Comparison of ENCODE assay signal across 8 mouse cellular contexts in the genomic region with DNA sequence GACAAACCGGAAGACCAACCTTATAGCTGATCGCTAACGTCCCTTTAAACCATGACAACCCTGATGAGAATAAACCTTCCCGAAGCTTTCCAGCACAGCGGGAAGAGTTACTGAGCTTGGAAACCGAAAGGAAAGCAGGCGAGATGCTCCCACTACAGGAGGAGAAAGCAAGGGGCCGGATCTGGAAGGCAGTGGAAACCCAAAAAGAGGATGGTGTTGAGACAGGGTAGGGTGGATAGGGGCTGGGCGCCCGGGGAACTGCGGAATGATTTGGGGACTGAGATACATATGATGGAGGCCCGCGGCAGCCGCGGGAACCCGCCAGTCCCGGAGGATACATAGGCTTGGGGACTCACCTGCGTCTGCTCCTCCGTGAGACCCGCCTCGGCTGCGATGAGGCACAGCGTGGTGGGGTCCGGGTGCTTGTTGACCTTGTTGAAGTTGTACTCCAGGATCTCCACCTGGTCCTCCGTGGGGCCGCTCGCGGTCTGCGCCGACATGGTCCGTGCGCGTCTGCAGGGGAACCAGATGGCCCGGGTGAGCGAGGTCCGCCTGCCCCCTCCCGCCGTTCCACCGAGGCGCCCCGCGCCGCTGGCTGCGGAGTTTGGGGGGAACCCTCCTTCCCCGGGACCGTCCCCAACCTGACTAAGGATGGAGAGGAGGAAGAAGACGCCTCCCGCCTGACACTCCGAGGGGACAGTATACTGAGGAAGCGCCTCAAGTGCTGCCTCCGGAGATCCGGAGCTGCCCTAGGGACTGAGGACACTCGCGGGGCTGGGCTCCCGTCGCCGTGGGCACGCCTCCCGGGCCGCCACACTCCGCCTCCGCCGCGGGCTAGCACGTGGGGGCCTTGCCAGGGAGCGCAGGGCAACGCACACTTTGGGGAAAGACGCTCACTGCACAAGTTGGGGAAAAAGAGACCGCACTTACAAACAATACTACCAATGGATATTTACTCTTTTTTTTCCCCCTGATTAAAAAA. TPM values are rescaled to one million over a fixed set of nuclear protein-coding genes. Genes with fewer than 3 reads are reported as not detected.
DNase-seq lines count a peak whose midpoint lies in the region; ATAC-seq and TF ChIP-seq lines count a peak whose summit lies in the region.

No protein-coding gene starts in this region.

- H3K27ac ChIP-seq in bone marrow macrophage, adult 2 months (ENCODE audit: insufficient read depth, low read depth, low read length), result no peak overlapping the region
- H3K27ac ChIP-seq in embryonic fibroblast, embryonic 13.5 days (ENCODE audit: insufficient read depth, low read length), result no peak overlapping the region
- peak overlapping the region; percentile 71 for H3K27ac ChIP-seq in heart, embryonic 12.5 days (ENCODE audit: poor library complexity, severe bottlenecking)
- H3K27ac ChIP-seq in kidney, embryonic 15.5 days, result peak overlapping the region; percentile 7
- no peak overlapping the region for H3K27ac ChIP-seq in liver, embryonic 13.5 days

- DNase-seq in 3134 (ENCODE audit: extremely low read depth, insufficient read length, low spot score), result peak; percentile 66
- peak; percentile 24 for DNase-seq in liver, embryonic 13.5 days
- peak; percentile 62 for DNase-seq in splenic B cell, adult 2 months (ENCODE audit: low read depth, low spot score)

- H3K79me2 ChIP-seq in myocyte (ENCODE audit: control insufficient read depth, insufficient read depth), result no peaks in the 10 kb centered on the region

- no peaks in the 10 kb centered on the region for H3K9me3 ChIP-seq in heart, embryonic 12.5 days (replicated peaks)
- H3K9me3 ChIP-seq in kidney, embryonic 15.5 days (replicated peaks), result no peaks in the 10 kb centered on the region
- H3K9me3 ChIP-seq in liver, embryonic 13.5 days (replicated peaks), result no peaks in the 10 kb centered on the region

- no peaks in the 10 kb centered on the region for H3K27me3 ChIP-seq in heart, embryonic 12.5 days (replicated peaks)
- H3K27me3 ChIP-seq in kidney, embryonic 15.5 days, result peaks cover 12% of the 10 kb centered on the region
- H3K27me3 ChIP-seq in liver, embryonic 13.5 days, result peaks cover 56% of the 10 kb centered on the region
- H3K27me3 ChIP-seq in myocyte (ENCODE audit: control insufficient read depth, insufficient read depth, insufficient read length), result no peaks in the 10 kb centered on the region
- H3K27me3 ChIP-seq in splenic B cell, adult 2 months (ENCODE audit: control insufficient read depth, insufficient read depth, low read length, poor library complexity, severe bottlenecking), result no peaks in the 10 kb centered on the region

- peak overlapping the region; percentile 72 for H3K9ac ChIP-seq in heart, embryonic 12.5 days
- H3K9ac ChIP-seq in kidney, embryonic 15.5 days, result peak overlapping the region; percentile 59
- H3K9ac ChIP-seq in liver, embryonic 13.5 days, result peak overlapping the region; percentile 46; the same call in 1 of the 2 replicates

- H3K4me3 ChIP-seq in bone marrow macrophage, adult 2 months (ENCODE audit: insufficient read depth, low read length), result peak overlapping the region; percentile 42
- peak overlapping the region; percentile 65 for H3K4me3 ChIP-seq in embryonic fibroblast, embryonic 13.5 days (ENCODE audit: insufficient read depth, low read length)
- peak overlapping the region; percentile 69 for H3K4me3 ChIP-seq in heart, embryonic 12.5 days
- peak overlapping the region; percentile 57 for H3K4me3 ChIP-seq in kidney, embryonic 15.5 days (replicated peaks)
- peak overlapping the region; percentile 62 for H3K4me3 ChIP-seq in liver, embryonic 13.5 days (replicated peaks)
- H3K4me3 ChIP-seq in myocyte, result peak overlapping the region; percentile 14

- peaks cover 4% of the 10 kb centered on the region; the same call in 1 of the 2 replicates for H3K36me3 ChIP-seq in heart, embryonic 12.5 days
- no peaks in the 10 kb centered on the region for H3K36me3 ChIP-seq in kidney, embryonic 15.5 days
- H3K36me3 ChIP-seq in liver, embryonic 13.5 days, result no peaks in the 10 kb centered on the region
- H3K36me3 ChIP-seq in myocyte (ENCODE audit: control insufficient read depth, insufficient read depth), result no peaks in the 10 kb centered on the region
- no peaks in the 10 kb centered on the region for H3K36me3 ChIP-seq in splenic B cell, adult 2 months (ENCODE audit: control insufficient read depth, insufficient read depth, low read length, poor library complexity, severe bottlenecking)

- under 1% methylated on average over 69 of the region's 69 CpGs for WGBS in heart, embryonic 12.5 days
- under 1% methylated on average over 69 of the region's 69 CpGs for WGBS in kidney, embryonic 15.5 days
- WGBS in liver, embryonic 13.5 days (ENCODE audit: insufficient replicate concordance), result 1% methylated on average over 68 of the region's 69 CpGs

- peak overlapping the region; percentile 26 for H3ac ChIP-seq in myocyte (ENCODE audit: control insufficient read depth, insufficient read length)

- no peak for TF ChIP-seq CTCF in bone marrow macrophage, adult 2 months (IDR thresholded peaks at IDR 0.05; ENCODE audit: low read depth, low read length)
- no peak for TF ChIP-seq CTCF in embryonic fibroblast, embryonic 13.5 days (IDR thresholded peaks at IDR 0.05; ENCODE audit: borderline replicate concordance, insufficient read depth, low read length)

- H3K4me1 ChIP-seq in bone marrow macrophage, adult 2 months (ENCODE audit: control insufficient read depth, insufficient read depth, low read length), result 0 out of 2 replicates have a peak, but pooled peaks cover 2% of the 10 kb centered on the region
- H3K4me1 ChIP-seq in embryonic fibroblast, embryonic 13.5 days (ENCODE audit: control insufficient read depth, insufficient read depth, low read length), result peaks cover 3% of the 10 kb centered on the region; the same call in 1 of the 2 replicates
- peaks cover 80% of the 10 kb centered on the region for H3K4me1 ChIP-seq in heart, embryonic 12.5 days (replicated peaks)
- H3K4me1 ChIP-seq in kidney, embryonic 15.5 days, result peaks cover 36% of the 10 kb centered on the region
- peaks cover 19% of the 10 kb centered on the region for H3K4me1 ChIP-seq in liver, embryonic 13.5 days (replicated peaks)

- peak; percentile 74 for ATAC-seq in heart, embryonic 12.5 days (ENCODE audit: insufficient number of reproducible peaks, low FRiP score)
- peak; percentile 86 for ATAC-seq in kidney, embryonic 15.5 days (replicated peaks; ENCODE audit: low FRiP score)
- peak; percentile 72 for ATAC-seq in liver, embryonic 13.5 days (ENCODE audit: low read depth)

- peak overlapping the region; percentile 75 for H3K4me2 ChIP-seq in heart, embryonic 12.5 days
- peak overlapping the region; percentile 100 for H3K4me2 ChIP-seq in kidney, embryonic 15.5 days
- peak overlapping the region; percentile 87 for H3K4me2 ChIP-seq in liver, embryonic 13.5 days
- H3K4me2 ChIP-seq in myocyte (ENCODE audit: low read depth), result peak overlapping the region; percentile 70

- TF ChIP-seq POLR2A in bone marrow macrophage, adult 2 months (IDR thresholded peaks at IDR 0.05; ENCODE audit: borderline replicate concordance, low read depth, low read length), result no peak
- TF ChIP-seq POLR2A in embryonic fibroblast, embryonic 13.5 days (IDR thresholded peaks at IDR 0.05; ENCODE audit: low read depth, low read length), result 0 out of 2 replicates have a peak, but pooled peaks have one; percentile 24
- no peak for TF ChIP-seq POLR2A in myocyte (IDR thresholded peaks at IDR 0.05; ENCODE audit: insufficient read length, low read depth)

TF ChIP-seq in myocyte, 11 proteins besides CTCF, POLR2A, EP300 and RAD21:
- TF ChIP-seq POLR2AphosphoS2 (IDR thresholded peaks at IDR 0.05; ENCODE audit: insufficient read length, low read depth) (no peak), SRF (IDR thresholded peaks at IDR 0.05; ENCODE audit: control insufficient read depth, insufficient read length, low read depth) (no peak), REST (IDR thresholded peaks at IDR 0.05; ENCODE audit: insufficient read depth, insufficient read length) (no peak), USF1 (IDR thresholded peaks at IDR 0.05; ENCODE audit: low read depth) (no peak), CEBPB (IDR thresholded peaks at IDR 0.05; ENCODE audit: insufficient read depth, poor library complexity, severe bottlenecking) (no peak), TCF3 (IDR thresholded peaks at IDR 0.05; ENCODE audit: insufficient read length, low read depth) (no peak), MYOD1 (IDR thresholded peaks at IDR 0.05; ENCODE audit: control insufficient read depth in 1 of 3, insufficient read length in 2 of 3, low read depth in 2 of 3) (no peak), TCF12 (IDR thresholded peaks at IDR 0.05; ENCODE audit: insufficient read depth, poor library complexity, severe bottlenecking) (no peak), MYOG (IDR thresholded peaks at IDR 0.05; ENCODE audit: control insufficient read depth in 1 of 3, insufficient read depth in 1 of 3, insufficient read length in 2 of 3, low read depth in 2 of 3) (no peak), MAX (IDR thresholded peaks at IDR 0.05; ENCODE audit: low read depth) (no peak), E2F4 (IDR thresholded peaks at IDR 0.05; ENCODE audit: insufficient read depth) (no peak)

RNA-seq across cellular contexts. Expression of gene Hopx, which starts 20.1 kb away (rescaled TPM):
- polyA plus RNA-seq in bone marrow macrophage, adult 2 months (2012; ENCODE audit: insufficient read depth, insufficient read length, missing spikeins), result 1.7 TPM in 1 of 2 replicates, not detected in the other
- 3.4 and 6.3 TPM in 2 replicates for polyA plus RNA-seq in embryonic fibroblast, embryonic 13.5 days (2011; ENCODE audit: insufficient read length, low read depth, missing spikeins)
- 14.4 and 14.6 TPM in 2 replicates for polyA plus RNA-seq in heart, embryonic 12.5 days (2016; fragmentation: Nextera tagmentation; extraction: Ambion mirVana)
- 1.0 and 1.7 TPM in 2 replicates for polyA plus RNA-seq in kidney, embryonic 15.5 days (2015; fragmentation: Nextera tagmentation; extraction: Ambion mirVana)
- 0.14 TPM in 1 of 2 replicates, not detected in the other for polyA plus RNA-seq in liver, embryonic 13.5 days (2015; fragmentation: Nextera tagmentation; extraction: Ambion mirVana)
- polyA plus RNA-seq in myocyte (2012; fragmentation: generic; extraction: Trizol), result 0.68 TPM

Comparison
In these comparisons a context has a peak if more than half of its experiments do, and no peak if none do; other contexts are left out.
1. H3K27ac ChIP-seq: peak in heart, embryonic 12.5 days (single experiment) and kidney, embryonic 15.5 days (single experiment); none in bone marrow macrophage, adult 2 months (single experiment), embryonic fibroblast, embryonic 13.5 days (single experiment) and liver, embryonic 13.5 days (single experiment).
2. H3K4me3 ChIP-seq: peak in every context shown above with its lines; median percentile 69 in heart, embryonic 12.5 days; 65 in embryonic fibroblast, embryonic 13.5 days; 62 in liver, embryonic 13.5 days; 57 in kidney, embryonic 15.5 days; 42 in bone marrow macrophage, adult 2 months; 14 in myocyte.
3. Peak in every context shown above with its lines, with median percentiles within 50 percentile points of each other: DNase-seq, ATAC-seq, H3K4me2 ChIP-seq and H3K9ac ChIP-seq.